Comparison of ENCODE assay signal across 9 mouse cellular contexts in the genomic region with DNA sequence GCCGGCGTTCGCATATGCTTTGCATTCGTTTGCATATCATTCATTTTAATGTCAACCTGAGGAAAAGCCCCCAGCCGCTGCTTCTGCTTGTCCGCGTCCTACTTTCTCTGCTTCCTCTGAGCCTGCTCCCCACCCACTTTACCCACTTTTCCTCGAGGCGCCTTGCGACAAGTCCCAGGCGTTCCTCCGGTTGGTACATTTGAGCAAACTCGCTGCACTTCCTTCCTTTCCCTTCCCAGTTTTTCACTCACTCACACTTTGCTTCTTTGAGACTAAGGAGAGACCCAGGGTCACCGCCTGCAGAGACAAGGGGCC. TPM values are rescaled to one million over a fixed set of nuclear protein-coding genes. Genes with fewer than 3 reads are reported as not detected.
DNase-seq lines count a peak whose midpoint lies in the region; ATAC-seq and TF ChIP-seq lines count a peak whose summit lies in the region.
"Had no signal": no experiment of that assay in that cellular context is flagged by ENCODE, and none has a peak within 500 bp of the region (broad histone marks: within the 10 kb centered on the region; RNA-seq: fewer than 3 reads in every experiment).

No protein-coding gene starts in this region.

- peak overlapping the region; percentile 78 for H3K4me3 ChIP-seq in erythroblast, embryonic 14.5 days (replicated peaks)
- peak overlapping the region; percentile 80 for H3K4me3 ChIP-seq in thymus, adult 2 months (ENCODE audit: control insufficient read depth, insufficient read depth, low read length)
- H3K4me3 ChIP-seq in liver, embryonic 14.5 days (ENCODE audit: insufficient read depth in 1 of 2, low read depth in 2 of 2, low read length in 2 of 2): peak overlapping the region; percentile 57 to 58

- no peaks in the 10 kb centered on the region for H3K9me3 ChIP-seq in erythroblast, embryonic 14.5 days (ENCODE audit: control insufficient read depth, low read length)
- H3K9me3 ChIP-seq in liver, embryonic 14.5 days (ENCODE audit: control insufficient read depth, low read length): no peaks in the 10 kb centered on the region

- TF ChIP-seq CTCF in thymus, adult 2 months (IDR thresholded peaks at IDR 0.05; ENCODE audit: borderline replicate concordance, control insufficient read depth, extremely low read depth, insufficient read depth, low read length, poor library complexity): no peak
- no peak for TF ChIP-seq CTCF in liver, embryonic 14.5 days (IDR thresholded peaks at IDR 0.05; ENCODE audit: low read depth)

- H3K4me1 ChIP-seq in erythroblast, embryonic 14.5 days (ENCODE audit: control insufficient read depth): peaks cover 88% of the 10 kb centered on the region
- peaks cover 53% of the 10 kb centered on the region for H3K4me1 ChIP-seq in thymus, adult 2 months (replicated peaks; ENCODE audit: control insufficient read depth, insufficient read depth, low read length)
- peaks cover 37% of the 10 kb centered on the region in 2 experiments for H3K4me1 ChIP-seq in liver, embryonic 14.5 days (replicated peaks; ENCODE audit: control insufficient read depth in 2 of 2, insufficient read depth in 2 of 2, low read length in 1 of 2)

- no peak for DNase-seq in thymus, adult 2 months
- no peak for DNase-seq in thymus, postnatal 14 days
- DNase-seq in liver, embryonic 14.5 days (ENCODE audit: low read depth in 3 of 3, low spot score in 3 of 3): no peak
- no peak for DNase-seq in MN1 (ENCODE audit: low spot score)
- DNase-seq in thymus, adult 18-20 months: no peak
- DNase-seq in spleen, adult 18-20 months: no peak

- no peak for ATAC-seq in erythroblast, adult 5-6 weeks (replicated peaks; ENCODE audit: low FRiP score, poor library complexity, severe bottlenecking)
- ATAC-seq in liver, embryonic 14.5 days (ENCODE audit: insufficient read depth): no peak

- TF ChIP-seq EP300 in liver, embryonic 14.5 days (IDR thresholded peaks at IDR 0.05; ENCODE audit: low read depth): no peak

- no peak; the same call in 1 of the 2 replicates for TF ChIP-seq POLR2A in thymus, adult 2 months (IDR thresholded peaks at IDR 0.05; ENCODE audit: control insufficient read depth, extremely low read depth, insufficient read depth, low read length, poor library complexity)

- peaks cover 76% of the 10 kb centered on the region for H3K27me3 ChIP-seq in erythroblast, embryonic 14.5 days (ENCODE audit: control insufficient read depth)
- H3K27me3 ChIP-seq in thymus, adult 2 months (ENCODE audit: control insufficient read depth, insufficient read depth, low read length): no peaks in the 10 kb centered on the region
- peaks cover 33% of the 10 kb centered on the region for H3K27me3 ChIP-seq in liver, embryonic 14.5 days (ENCODE audit: control insufficient read depth, insufficient read depth, low read length)

- peak overlapping the region; percentile 46 for H3K9ac ChIP-seq in liver, embryonic 14.5 days (replicated peaks)

- peak overlapping the region; percentile 25; the same call in 1 of the 2 replicates for H3K27ac ChIP-seq in thymus, adult 2 months (ENCODE audit: control insufficient read depth, insufficient read depth, low read length)
- H3K27ac ChIP-seq in liver, embryonic 14.5 days: no peak overlapping the region

- peaks cover 27% of the 10 kb centered on the region for H3K36me3 ChIP-seq in erythroblast, embryonic 14.5 days (ENCODE audit: control insufficient read depth)
- no peaks in the 10 kb centered on the region for H3K36me3 ChIP-seq in thymus, adult 2 months (ENCODE audit: control insufficient read depth, insufficient read depth, low read length)
- H3K36me3 ChIP-seq in liver, embryonic 14.5 days (replicated peaks; ENCODE audit: control insufficient read depth, insufficient read depth, low read depth): no peaks in the 10 kb centered on the region

- WGBS in thymus, adult 2 months: 3% methylated on average over 14 of the region's 14 CpGs
- WGBS in liver, embryonic 14.5 days (ENCODE audit: insufficient replicate concordance): 2% methylated on average over 14 of the region's 14 CpGs

- H3K4me2 ChIP-seq in liver, embryonic 14.5 days (ENCODE audit: low read depth): peak overlapping the region; percentile 73

RNA-seq across cellular contexts. Expression of a gene that starts 20.1 kb away (rescaled TPM):
- polyA plus RNA-seq in erythroblast, embryonic 14.5 days (2012): 6.1 and 8.9 TPM in 2 replicates
- total RNA-seq in erythroblast, adult 5-6 weeks (2015; ENCODE audit: low replicate concordance): 10.9 and 13.1 TPM in 2 replicates
- 10.9 and 13.8 TPM in 2 replicates for total RNA-seq in erythroblast, adult 5-6 weeks (2017; ENCODE audit: low replicate concordance)
- polyA plus RNA-seq in thymus, adult 2 months (2012; rRNA removed): 62.3 and 76.8 TPM in 2 replicates
- 1.8 and 1.9 TPM in 2 replicates for polyA plus RNA-seq in liver, embryonic 14.5 days (2012; rRNA removed)
- 3.3 and 5.0 TPM in 2 replicates for polyA plus RNA-seq in liver, embryonic 14.5 days (2014; fragmentation: Nextera tagmentation; extraction: Ambion mirVana)

RNA-seq across cellular contexts. Expression of a gene that starts 56.3 kb away (rescaled TPM):
- polyA plus RNA-seq in erythroblast, embryonic 14.5 days (2012): not detected in 2 replicates
- not detected in 2 replicates for total RNA-seq in erythroblast, adult 5-6 weeks (2015; ENCODE audit: low replicate concordance)
- total RNA-seq in erythroblast, adult 5-6 weeks (2017; ENCODE audit: low replicate concordance): not detected in 2 replicates
- polyA plus RNA-seq in thymus, adult 2 months (2012; rRNA removed): 0.20 and 0.42 TPM in 2 replicates
- 0.03 TPM in 1 of 2 replicates, not detected in the other for polyA plus RNA-seq in liver, embryonic 14.5 days (2012; rRNA removed)
- not detected in 2 replicates for polyA plus RNA-seq in liver, embryonic 14.5 days (2014; fragmentation: Nextera tagmentation; extraction: Ambion mirVana)
- polyA plus RNA-seq: urinary bladder, adult 2 months had no signal
